Mouse (Mus musculus) retina, postnatal 1 day (tissue): ENCODE measurements around the gene Hadh.
A peak's percentile ranks its signal among the peaks of the same experiment; 100 is the strongest.

Experiments used
- DNase-seq: peaks from one replicate; pipeline ENCODE4 v3.0.0-alpha.2; 2012

Hadh gene

DNA sequence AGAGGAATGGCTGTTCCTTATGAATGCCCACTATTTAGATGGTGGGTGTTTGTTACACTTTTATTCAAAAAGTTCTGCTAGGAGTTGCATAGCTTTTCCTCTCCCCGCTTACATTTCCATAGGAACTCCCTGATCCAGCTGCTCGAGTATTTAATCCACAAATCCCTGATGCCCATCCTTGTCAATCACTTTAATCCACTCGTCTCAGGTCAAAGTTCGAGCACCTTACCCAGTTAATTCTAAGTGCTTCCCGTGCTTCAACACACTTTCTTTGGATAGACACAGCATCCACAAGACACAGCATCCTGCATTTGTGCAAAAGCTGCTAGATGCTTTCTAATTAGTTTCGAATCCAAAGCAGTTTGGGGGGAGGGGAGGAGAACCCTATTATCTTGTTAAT is 1.5 kb downstream of the Hadh start:
- DNase-seq: peak; percentile 71

DNA sequence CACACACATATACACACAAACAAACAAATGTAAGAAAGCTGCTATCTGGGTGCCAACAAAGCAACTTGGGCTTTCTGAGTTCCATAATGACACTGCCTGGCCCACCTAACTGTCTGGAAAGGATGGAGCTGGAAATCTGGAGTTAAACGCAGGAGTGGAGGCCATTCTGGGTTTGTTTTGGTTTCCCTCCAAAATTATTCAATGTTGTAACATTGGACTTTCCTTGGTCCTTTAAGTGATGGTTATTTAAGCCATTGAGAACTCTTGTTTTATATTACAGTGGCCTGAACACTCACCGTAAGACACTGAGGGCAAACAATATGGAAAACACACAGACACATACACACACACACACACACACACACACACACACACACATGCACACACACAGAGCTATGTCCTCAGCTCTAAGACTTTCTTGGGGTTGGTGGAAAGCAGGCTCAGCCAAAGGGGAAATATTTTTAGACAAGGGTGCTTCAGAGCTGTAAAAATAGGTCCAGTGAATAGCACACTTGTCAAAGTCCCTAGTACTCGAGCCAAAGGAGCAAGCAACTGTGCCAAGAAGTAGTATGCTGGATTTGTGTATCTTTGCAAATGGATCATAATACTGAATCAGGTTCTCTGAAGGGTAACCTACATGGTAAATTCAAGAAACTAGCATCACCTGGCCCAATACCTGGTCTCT is 5.4 kb downstream of the Hadh start:
- DNase-seq: no peak

DNA sequence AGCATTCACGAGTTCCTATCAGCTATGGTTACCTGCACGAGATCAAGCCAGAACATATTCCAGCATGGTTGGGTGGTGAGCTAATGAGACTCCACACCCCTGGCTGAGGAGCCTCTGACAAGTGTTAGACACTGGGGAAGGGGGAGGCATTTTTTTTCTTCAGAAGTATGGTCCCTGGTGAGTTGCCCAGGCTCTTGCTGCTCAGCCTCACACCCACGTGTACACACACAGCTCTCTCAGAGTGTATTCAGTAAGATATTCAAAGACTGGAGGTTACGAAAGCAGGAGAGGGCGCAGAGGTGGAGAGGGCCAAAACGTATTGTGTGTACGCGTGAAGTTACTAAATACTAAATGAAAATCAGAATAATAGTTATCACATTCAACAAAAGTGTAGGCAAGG is 6.4 kb downstream of the Hadh start:
- DNase-seq: no peak

DNA sequence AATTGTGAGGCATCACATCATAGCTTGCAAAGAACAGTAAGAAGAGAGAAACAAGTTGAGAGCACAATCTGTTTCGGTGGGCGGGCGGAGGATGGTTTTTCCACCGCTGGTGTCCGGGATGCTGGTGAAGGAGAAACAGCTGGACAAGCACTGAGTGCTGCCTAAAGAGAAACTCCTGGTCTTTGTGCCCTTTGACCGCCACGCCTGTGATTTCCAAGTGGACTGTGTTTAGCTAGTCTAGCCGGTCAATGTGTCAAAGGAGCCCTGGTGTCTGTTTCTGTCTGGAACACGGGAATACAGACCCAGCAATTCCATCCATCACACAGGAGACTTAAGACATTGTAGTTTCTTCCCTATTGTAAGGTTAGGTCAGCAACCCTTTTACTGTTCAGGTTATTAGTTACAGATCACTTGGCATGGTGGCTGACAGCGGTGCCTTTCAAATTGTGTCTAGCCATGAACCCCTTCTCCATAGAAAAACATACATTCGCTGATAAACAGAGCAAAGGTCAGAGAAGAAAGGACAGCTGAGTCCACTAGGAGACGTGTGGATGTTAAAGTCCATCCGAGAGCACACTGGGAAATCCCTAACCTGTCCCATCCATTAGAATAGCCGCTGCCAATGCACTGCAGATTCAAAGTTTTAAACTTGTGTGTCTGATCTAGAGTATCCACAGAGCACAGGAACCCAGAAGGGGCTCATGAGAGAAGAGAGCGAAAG is 8.0 kb downstream of the Hadh start:
- DNase-seq: no peak

DNA sequence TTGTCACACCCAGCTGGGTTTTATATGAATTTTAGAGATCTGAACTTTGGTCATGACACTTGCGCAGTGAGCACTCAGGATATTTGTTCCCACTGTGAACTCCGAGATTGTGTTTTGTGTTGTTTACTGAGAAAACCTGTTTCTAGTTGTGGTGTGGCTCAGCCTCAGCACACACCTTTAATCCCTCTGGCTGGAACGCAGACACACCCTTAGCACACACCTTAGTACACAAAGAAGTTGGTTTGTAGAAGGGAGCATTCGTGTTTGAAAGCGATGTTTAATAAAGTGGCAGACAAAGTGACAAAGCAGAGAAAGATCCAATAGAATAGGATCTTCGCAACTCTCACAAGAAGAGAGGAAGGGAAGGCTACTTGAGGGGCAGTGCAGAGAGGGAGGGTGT is 11.5 kb downstream of the Hadh start:
- DNase-seq: no peak

DNA sequence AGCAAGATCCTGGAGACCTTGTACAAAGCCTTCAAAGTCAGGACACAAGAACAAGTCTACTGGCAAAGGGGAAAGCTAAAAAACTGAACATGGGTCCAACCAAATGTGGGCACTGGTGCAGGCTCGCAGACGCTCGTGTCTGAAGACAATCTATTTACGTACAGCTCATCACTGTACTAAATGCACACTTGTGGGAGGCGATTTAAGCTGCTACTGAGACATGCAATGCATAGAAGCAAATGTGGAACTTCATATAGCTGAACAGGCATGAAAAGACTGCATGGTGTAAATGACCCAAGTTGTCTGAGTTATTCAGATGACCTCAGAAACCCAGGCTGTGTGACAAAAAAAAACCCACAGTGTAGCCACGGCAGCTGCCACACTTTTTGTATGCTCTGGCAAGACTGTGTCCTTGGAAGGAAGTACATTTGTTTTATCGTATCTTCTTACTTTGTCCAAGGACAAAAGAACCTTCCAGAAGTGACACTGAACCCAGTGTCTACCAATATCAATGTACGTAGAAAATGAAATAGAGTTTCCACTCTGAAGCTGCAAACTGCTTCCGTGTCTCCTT is 12.4 kb downstream of the Hadh start:
- DNase-seq: no peak

DNA sequence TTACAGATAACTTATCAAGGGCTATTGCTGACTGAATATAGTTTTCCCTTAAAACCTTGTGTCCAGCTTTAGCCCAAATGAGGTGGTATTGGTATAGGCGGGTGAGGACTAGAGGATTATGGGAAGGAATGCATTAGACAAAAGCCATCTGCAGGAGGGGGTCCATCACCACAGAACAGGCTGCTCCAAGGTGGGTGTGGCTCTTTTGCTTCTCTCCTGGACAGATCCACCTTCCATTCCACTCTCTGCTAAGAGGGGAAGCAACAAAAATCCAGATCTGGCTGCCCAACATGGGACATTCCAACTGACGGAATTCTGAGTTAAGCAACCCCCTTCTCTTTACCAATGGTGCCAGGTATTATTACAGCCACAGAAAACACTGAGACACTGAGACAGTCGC is 13.0 kb downstream of the Hadh start:
- DNase-seq: no peak

DNA sequence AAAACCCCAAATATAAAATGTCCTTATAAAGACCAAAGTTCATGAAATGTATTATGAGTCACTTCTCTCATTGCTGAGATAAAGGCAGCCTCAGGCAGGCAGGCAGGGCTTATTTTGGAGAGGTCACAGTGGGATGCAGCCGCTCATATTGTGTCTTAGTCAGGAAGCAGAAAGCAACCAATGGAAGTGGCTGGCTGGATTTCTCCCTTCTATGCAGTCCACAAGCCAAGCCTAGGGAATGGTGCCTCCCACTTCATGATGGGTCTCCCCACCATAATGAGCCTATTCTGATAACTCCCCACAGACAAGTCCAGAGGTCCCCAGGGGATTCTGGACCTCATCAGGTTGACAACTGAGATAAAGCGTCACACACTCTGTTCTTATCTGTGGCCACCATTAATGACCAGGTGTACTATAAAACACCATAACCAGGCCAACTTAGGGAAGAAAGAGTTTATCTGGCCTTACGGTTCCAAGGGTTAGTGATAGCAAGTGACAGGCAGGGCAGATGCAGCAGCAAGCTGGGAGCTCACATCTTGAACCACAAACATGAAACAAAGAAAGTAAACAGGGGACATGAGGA is 16.4 kb downstream of the Hadh start:
- no peak for DNase-seq

DNA sequence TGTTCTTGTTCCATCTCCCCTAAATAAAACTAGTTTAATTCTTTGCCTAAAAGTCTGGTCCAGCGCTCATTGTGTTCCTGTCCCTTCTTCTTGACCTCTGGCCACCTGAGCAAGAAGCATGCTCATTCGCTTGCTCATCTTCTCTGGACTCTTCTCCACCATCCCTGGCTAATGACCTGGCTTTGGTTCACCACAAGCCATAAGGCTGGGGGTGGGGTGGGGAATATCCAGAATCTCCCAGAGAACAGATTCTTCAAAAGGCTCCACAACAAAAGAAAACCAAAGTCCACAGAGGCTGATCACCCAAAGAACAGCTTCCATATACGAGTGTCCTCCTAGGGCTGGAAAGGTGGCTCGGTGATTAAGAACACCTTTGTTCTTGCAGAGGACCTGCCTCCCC is 16.9 kb downstream of the Hadh start:
- DNase-seq: no peak

DNA sequence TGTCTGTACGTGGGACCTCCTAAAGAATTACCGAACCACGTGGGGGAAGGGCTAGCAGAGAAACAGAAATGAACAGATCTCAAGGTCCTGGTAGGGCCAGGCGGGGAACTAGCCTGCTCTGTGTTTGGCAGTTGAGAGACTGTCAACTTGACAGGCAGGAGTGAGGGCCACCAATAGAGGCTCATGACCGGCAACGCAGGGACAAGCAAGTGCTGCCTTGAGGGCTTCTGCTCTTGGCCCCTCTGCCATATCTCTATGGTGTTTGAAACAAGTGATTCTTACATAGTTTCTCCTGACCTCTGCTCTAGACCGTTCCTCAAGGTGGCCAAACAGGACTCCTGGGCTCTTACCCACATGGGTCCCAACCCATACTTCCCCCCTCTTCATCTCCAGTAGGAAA is 20.3 kb downstream of the Hadh start:
- no peak for DNase-seq

DNA sequence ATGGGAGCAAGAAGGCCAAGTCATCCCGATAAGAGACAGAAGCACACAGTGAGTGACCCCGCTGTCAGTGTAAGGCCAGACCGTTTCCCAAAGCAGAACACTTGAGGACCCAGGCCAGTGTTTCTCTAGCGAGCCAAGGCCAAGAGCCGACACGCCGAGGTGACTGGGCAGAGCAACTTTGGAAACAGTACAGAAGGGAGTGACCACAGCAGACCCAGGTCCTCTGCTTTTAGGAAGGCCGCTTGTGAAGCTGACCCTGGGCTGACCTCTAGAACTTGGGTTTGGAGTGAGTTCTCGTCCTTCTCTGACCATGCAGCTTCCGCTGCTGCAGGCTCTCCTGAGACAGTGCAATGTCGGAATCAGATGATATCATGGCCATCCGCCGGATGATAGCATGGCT is 20.9 kb downstream of the Hadh start:
- DNase-seq: no peak

DNA sequence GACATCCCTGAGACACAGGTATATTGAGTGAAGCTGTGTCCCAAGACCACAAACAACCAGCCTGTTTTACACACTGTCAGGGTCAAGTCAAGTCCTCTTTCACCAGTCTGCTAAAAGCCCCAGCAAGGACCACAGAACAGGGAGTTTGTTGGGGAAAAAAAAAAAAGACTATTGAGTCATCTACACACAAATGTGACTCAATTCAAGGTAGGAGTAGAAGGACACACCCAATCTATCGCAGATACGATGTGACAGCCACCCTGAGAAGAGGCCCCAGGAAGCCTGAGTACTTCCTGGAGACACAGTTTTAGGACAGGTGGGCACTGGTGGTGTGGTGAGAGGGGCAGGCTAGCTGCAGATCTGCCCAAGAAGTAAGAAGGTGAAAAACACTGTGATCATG is 21.6 kb downstream of the Hadh start:
- no peak for DNase-seq

DNA sequence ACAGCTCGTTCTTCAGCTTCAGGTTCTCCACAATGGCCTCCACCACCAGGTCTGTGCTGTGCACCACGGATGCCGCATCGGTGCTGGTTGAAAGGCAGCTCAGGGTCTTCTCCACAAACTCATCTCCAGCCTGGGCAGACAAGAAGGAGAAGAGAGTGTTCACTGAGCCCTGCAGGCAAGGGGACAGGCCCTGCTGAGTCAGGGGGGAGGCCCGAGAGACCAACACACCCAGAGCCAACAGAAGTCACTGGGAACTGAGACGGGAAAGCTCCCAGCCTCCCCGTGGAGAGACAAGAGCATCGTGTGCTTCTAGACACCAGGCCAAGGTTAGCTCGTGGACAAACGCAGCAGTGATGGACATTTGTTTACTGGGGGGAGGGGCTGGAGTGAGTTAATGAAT is 23.5 kb downstream of the Hadh start:
- DNase-seq: no peak

DNA sequence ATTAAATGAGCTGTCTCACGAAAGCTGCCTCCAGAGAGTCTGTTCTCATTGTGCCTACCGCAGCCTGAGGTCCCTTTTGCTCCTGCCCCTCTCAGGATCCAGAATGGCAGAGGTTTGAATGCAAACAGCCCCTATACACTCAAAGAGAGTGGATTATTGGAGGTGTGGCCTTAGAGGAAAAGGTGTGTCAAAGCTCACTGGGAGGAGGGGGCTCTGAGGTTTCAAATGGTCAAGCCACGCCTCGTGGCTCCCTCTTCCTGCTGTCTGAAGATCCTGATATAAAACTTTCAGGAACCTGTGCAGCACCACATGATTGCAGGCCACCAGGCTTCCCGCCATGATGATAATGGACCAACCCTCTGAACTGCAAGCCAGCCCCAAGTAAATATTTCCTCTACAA is 24.1 kb downstream of the Hadh start:
- no peak for DNase-seq

DNA sequence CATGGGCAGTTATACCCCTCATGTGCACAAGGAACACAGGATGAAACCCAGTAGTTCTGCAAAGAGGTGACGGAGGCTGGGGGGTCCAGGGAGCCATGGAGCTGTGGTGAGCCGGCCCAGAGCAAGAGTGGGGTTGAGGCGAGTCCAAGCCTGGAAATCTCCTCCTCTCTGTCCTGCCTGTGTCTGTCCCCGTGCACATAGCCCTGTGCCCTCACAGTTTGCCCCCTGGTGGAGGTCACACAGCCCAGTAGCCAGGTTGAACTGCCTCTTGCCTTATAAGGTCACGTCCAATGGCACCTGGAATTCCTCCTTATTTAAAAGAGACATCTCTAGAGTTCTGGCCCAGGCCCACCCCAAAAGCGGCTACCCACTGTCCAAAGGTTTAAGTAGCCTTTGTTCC is 24.5 kb downstream of the Hadh start:
- DNase-seq: no peak

DNA sequence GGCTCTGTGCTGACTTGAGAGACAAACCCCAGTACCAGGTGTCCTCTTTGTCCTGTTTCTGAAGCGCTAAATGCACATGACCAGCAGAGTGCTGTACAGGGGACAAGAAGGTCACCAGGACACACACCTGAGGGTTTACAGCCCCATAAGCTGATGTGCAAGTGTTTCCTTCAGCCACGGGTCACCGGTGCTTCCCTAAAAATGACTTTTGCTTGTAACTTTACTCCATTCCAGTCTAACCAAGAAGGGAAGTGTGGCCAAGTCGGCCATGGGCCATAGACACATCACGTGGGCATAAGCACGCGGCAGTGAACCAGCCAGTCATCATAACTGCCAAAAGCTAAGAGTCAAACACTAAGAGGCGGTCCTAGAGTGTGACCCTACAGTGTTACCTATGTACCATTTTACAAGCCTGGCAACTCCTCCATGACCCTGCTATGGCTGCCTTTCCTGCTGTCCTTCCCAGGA is 25.3 kb downstream of the Hadh start:
- DNase-seq: no peak

DNA sequence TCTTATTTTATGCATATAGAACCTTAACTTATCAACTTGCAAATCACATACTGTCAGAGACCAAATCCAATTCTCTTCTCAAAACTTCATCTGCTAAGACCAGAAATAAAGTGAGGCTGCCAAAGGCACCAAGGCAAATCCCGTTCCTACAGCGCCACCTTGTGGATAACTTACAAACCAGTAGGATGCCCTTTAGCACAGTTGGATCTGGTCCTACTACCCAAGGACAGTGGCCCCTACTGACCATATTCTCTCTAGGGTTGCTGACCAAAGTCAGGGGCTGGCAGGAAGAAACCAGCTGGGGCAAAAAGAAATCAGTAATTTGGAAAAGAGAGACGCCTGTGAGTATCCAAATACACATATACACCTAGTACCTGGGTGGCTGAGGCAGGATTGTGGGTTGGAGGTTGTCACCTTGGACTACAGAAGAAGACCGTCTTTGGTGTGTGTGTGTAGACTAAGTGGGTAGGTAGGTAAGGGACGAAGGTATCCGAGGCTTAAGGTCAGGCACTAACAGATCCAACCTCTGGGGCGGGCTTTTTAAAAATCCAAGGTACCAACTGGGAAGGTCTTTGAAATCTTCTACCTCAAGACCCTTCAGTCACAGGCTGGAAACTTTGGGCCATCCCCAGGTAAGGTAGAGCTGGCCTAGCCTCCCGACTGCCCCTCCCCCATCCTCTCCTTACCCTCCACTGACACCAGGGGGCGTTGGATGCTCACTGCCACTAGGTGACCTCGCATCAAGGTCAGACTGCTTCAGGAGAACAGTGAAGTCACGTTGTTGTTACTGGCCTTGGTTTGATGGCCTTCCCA is 25.9 kb downstream of the Hadh start:
- DNase-seq: peak; percentile 83

DNA sequence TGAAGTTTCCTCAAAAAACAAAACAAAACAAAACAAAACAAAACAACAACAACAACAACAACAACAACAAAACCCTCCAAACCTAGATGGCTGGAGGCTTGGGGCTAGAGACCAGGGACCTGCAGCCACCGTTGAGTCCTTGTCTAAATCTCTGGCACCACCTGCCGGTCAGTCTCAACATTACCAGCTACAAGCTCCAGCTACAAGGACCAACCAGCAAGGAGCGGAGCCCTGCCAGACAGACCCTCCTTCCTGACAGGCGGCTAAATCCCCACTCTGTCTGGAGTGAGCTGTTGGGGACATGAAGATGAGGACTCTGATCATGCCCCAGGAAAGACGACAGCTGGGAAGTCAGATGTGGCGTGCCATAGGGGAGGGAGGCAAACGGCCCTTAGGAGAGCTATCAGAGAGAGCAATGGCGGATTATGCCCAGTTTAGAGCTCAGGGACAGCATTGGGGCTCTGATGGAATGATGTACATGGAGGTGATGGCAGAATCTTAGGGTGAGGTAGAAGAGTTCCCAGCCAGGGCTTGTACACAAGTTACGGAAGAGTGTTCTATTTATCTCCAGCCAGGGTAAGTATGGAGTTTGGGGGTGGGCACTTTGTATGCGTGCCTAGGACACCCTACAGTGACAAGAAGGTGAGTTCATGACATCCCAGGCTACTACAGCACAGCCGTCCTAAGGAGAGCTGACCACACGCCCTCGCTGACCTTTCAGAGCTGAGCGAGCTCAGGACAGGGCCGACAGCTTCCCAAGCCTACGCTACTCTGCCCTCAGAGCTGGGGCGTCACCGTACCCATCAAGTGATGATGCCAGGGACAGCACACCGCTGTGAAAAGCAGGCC is 33.9 kb downstream of the Hadh start:
- peak; percentile 93 for DNase-seq

DNA sequence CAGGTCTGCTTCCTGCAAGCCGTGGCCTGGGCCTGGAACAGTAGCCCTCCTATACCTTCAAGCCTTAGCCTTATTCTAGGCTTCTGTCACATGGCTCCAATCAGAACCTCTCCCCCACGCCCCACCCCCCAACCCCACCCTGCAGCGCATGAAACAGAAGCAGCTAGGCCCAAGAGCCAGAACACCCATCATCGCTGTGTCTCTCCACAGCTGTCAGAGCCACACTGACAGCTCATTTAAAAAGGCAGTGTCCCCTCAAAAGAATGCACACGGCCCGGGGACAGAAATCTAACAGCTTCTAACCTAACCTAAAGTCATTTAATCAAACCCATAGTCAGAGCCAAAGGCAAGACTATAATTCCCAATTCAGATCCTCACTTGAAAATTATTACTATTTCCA is 34.8 kb downstream of the Hadh start:
- DNase-seq: no peak

DNA sequence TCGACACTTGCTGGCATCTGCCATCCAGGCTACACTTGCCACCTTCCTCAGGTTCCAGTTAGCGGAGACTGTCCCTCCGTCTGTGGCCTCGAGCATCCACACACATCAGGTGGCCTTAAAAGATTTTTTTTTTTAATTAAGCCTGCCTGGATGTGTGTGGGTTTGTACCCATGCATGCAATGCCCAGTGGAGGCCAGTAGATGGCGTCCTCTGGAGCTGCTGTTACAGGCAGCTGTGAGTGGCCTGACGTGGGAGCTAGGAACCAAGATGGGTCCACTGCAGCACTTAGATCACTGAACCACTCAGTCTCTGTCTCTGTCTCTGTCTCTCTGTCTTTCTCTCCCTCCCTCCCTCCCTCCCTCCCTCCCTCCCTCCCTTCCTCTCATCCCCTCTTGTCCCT is 43.8 kb downstream of the Hadh start:
- no peak for DNase-seq

DNA sequence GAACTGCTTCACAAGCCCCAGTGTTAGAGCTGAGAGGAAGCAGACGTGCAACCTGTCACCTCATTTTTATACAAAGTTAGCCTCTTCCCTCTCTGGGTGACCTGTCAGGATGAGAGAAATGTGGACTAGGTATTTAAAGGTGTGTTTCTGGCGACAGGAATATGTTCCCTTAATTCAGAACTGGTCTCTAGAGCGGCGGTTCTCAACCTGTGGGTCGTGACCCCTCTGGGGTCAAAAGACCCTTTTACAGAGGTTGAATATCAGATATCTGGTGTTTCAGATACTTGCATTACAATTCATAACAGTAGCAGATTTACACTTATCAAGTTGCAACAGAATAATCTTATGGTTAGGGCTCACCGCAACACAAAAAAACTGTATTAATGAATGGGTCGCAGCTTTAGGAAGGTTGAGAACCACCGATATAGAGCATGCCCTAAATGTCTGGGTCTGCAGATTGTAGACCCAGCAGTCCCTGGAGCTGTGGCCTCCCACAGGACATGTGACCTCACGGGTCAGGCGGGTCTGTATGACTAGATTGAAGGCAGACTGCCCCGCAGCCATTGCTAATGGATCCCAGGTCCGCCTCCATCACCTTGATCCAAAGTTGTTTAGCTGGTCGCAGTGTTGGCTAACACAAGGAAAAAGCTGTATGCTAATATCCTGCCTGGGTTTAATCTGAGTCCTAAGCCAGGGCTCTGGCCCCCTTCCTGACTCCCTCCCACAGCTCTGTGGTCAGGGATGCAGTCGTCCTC is 53.1 kb downstream of the Hadh start:
- no peak for DNase-seq
